Mouse (Mus musculus) gastrocnemius, adult 8-10 months (tissue): ENCODE measurements at regions not wholly inside any gene's neighbourhood (a gene's known extent, or its start where the extent isn't known, plus 50 kb on each side); places are given as distances from the start of the nearest gene placed in this dataset.

Experiments
- DNase-seq, 2 experiments: peaks; one replicate each; pipeline ENCODE4 v3.0.0; 2022; ENCODE audit warnings: low spot score in 2 of 2

DNA sequence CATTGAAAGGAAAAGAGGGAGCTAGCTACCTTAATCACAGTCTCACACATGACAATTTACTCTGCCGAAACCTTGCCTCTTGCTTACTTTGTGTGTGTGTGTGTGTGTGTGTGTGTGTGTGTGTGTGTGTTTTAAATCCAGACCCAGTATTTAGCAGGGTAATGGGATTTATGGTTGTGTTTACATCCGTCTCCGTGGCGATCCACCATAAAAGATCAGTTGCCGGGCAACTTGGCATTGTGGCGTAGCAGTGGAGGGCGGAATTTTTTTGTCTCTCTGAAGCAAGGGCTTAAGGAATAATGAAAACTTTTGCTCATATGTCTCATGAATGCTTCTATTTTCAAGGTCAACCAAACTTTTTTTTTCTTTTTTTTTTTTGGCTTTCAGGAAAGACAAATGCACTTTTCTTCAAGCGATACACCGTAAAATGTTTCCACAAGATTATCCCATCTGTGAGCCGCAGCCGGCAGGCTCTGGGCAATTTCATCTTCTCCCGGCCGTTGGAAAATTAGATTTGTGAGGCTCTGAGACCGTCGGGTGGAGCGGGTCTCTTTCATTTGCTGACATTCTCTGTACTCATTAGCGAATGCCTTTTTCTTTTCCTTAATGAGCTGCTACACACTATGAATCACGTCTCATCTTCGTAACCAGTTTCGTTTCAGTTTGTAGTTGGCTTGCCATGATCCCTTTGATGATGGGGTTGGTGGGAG is 53.9 kb upstream of the Ptch1 start:
- DNase-seq: no peak

DNA sequence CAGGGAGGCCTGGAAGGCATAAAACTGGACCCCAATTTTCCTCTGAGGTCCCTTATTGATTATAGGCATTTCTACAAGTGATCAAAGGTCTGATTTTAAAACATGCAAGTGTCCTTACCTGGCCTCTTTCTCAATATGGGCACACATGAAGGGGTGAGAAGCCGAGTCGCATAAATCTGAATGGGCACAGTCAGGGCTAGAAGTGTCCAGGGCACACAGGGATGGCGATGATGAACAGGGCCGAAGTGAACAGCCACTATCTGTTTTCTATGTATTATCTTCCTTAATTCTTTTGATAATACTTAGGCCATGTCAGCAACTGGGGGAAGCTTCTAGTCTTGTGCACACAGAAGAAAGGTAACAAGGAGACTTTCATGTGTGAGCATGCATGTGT is 54.5 kb upstream of the Ptch1 start:
- no peak for DNase-seq

DNA sequence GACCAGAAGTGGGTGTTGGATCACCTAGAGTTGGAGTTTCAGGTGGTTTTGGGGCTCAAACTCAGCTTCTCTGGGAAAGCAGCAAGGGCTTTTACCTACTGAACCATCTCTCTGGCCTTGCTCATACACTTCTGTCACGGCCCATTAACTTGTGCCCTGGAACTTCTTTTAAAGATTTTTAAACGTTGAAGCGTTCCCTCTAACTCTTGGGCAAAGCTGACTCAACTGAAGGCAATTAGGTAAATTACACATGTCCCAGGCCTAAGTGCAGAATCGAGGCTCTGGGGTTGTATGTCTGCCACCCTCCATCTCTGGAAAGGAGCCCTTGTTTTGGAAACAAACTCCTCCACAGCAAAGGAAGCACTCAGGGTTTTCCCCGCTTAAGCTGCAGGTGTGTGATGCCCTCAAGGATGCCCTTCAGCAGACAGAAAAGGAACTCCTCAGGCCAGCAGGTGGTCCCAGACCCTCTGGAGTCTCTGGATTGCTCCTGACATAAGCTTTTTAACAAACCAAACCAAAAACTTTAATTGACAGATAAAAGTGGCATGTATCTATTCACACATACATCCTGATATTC is 58.5 kb upstream of the Ptch1 start:
- no peak for DNase-seq

DNA sequence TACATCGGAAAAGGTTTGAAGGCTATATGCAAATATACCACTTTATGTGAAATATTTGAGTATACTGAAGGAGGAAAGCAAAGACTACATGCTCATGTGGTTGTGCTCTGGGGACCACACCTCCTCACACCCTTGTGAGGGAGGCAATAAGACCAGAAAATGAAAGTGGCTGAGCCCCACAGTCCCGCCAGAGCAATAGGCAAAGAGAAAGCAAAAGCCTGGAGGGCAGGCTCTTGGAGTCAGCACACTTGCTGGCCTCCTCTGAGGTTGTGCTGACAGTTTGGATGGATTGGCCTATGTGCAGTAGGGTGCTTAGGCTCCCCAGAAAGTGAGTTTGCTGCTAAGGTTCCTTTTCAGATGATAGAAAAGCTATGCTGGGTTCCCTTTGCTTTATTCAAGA is 60.9 kb upstream of the Ptch1 start:
- DNase-seq: no peak

- no peak for DNase-seq
Observed at GRCm38 (mm10) chr13:63641649-63642226, 68.3 kb upstream of the Ptch1 start.

- peak; percentile 46 to 51 for DNase-seq
Observed at GRCm38 (mm10) chr13:63642617-63643016, 69.2 kb upstream of the Ptch1 start.

- no peak for DNase-seq
Observed at GRCm38 (mm10) chr13:63643394-63643793, 70.0 kb upstream of the Ptch1 start.

GRCm38 (mm10) chr13:63644308-63644707 is 70.9 kb upstream of the Ptch1 start:
- no peak for DNase-seq

DNA sequence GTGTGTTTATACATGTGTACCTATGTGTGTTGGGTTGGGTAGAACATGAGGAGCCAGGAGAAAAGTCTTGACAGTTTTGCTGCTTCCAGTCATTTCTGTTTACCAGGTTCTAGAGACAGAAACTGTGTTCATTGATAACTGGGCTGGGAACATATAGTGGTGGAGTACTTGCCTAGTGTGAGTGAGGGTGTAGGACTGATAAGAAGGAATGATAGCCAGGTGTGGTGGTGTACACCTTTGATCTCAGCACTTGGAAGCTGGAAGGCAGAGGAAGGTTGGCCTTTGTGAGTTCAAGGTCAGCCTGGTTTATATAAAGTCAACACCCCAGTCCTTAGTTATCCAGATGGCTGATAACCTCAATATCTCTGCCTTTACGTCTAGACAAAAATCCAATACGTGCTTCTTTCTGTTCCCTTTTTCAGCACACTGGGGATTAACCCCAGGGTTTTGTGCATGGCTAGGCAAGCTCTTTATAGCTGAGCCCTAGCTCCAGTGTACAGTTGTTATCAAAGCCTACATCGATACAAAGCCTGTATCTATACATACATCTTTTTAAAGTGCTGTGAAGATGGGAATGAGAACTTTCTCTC is 75.8 kb upstream of the Ptch1 start:
- no peak for DNase-seq

- DNase-seq: no peak
Observed at GRCm38 (mm10) chr13:63654514-63654913, 81.1 kb upstream of the Ptch1 start.

DNA sequence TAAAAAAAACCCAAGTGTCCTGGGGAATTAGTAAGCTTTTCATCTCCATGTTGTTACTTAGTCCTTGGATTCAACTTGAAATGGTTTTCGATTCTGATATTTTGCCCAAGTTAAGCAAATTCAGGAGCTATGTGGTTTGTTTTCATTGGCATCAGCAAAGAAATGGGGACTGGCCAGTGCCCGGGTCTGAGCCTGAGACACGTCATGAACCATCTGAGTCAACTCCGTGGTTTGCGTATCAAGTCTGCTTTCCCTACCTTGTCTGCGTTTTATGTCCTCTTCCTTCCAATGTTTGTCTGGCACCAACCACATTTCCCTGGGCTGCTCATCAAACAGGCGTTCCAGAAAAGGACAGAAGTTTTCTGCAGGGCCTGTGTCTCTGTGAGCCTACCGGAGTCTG is 83.7 kb upstream of the Ptch1 start:
- DNase-seq: no peak

GRCm38 (mm10) chr13:63659412-63659811 is 86.0 kb upstream of the Ptch1 start:
- no peak for DNase-seq

- DNase-seq: no peak
Observed at GRCm38 (mm10) chr13:63660431-63660830, 87.0 kb upstream of the Ptch1 start.

DNA sequence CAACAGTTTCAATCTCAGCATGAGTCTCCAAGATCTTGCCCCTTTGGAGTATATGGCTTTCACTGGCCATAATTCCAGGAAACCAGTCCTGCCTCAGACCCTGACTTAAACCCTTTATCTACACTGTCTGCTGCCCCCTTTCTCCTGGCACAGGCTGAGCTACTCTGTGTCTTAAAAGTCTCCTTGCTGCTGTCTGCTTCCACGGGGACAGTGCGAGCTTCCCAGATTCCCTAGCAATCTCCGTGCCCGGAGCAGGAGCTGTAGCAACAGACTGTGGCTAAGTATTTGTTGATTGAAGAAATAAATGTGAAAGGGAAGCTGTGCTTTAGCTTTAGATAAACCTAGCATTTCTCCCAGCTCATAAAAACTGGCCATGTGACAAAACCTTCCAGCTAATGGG is 95.2 kb upstream of the Ptch1 start:
- no peak for DNase-seq

- DNase-seq: no peak
Observed at GRCm38 (mm10) chr13:63669031-63669430, 95.6 kb upstream of the Ptch1 start.

- DNase-seq: no peak
Observed at GRCm38 (mm10) chr13:63672425-63672824, 99.0 kb upstream of the Ptch1 start.

GRCm38 (mm10) chr13:63677696-63678095 is 104.3 kb upstream of the Ptch1 start:
- no peak for DNase-seq

DNA sequence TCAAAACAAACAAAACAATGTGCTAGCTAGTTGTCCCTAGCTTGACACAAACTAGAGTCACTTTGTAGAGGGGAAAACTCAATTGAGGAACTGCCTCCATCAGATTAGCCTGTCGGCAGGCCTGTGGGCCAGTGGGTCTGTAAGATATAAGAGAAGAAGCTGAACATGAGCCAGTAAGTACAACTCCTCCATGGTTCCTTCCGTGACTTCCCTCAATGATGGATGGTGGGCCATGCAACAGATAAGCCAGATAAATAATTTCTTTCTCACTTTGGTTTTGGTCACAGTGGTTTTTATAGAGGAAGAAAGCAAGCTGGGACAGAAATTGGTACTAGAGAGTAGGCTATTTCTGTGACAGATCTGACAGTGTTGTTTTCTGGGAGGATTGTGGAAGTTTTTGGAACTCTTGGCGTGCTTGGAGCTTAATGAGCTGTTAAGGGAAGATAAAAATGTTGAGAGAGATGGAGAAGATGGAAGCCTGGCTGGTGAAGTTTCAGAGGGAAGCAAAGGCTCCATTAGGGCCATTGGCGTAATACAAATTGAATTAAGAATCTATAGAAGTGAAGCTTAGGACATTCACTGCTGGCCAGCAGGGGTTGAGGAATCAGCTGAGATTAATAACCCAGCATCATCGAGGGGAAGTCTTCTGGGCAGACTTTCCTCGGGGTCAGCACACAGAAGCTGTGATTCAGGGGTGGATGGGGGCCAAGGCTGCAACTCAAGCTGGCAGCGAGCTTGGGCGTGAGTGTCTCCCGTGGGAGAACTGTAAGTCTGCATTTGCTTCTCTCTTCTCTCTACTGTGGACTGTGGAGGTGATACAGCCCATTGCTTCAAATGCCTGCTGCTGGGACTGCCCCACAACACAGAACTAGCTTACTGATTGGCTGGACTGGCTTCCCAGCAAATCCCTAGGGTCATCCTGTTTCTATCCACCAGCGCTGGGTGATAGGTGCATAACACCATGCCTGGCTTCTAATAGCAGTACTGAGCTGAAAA is 105.2 kb upstream of the Ptch1 start:
- DNase-seq: no peak

- no peak for DNase-seq
Observed at GRCm38 (mm10) chr13:63682341-63682740, 108.9 kb upstream of the Ptch1 start.

DNA sequence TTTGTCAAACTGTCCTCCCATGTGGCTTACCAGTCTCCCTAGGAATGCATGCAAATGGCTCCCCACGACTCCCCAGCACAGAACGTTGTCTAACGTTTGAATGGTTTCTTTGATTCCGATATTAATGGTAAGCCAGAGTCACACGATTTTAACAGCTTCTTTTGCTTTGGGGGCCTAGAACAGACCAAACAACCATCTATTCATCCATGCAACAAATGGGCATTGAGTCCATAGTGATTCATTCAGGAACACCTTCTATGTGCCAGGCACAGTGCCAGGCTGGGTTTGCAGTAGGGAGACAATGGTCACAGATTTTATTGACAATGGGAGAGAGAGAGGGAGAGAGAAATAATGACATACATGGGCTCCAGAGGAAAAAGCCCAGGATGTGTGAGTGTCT is 118.6 kb upstream of the Ptch1 start:
- DNase-seq: no peak

DNA sequence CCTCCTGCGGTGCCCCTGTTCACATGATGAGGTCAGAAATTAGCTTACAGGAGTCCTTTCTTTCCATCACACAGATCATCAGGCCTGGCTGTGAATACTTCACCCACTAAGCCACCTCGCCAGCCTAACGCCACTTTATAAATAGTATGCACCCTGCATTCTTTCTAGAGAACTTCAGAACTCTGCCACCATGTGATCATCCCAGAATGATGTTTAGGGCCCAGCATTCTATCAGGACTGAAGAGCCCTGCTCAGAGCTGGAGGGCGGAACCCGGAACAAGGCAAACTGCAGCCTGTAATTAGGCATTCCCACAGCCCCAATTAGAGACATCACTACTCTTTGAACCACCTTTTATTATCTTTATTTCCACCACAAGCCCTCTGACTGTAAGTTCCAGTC is 120.2 kb upstream of the Ptch1 start:
- DNase-seq: no peak

DNA sequence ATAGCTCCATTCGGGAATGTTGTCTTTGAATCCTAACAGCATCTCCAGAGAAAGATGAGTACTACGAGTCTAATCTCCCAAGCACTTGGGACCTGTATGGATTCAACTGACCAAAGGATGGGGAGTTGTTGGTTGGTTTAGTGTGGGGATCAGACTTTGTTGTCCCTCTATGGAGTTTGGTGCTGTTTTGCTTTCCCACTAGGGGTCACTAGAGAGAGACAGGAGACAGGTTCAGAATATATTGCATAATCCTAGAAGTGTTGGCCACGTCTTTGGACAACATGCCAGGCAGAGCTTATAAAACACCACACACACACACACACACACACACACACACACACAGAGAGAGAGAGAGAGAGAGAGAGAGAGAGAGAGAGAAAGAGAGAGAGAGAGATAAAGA is 118.6 kb upstream of the Ercc6l2 start:
- no peak for DNase-seq
